Mouse (Mus musculus): ENCODE results near the gene Nnat.
A peak's percentile ranks its signal among the peaks of the same experiment; 100 is the strongest.
"Not testable (repeated sequence)": the region's sequence is repeated elsewhere in the genome, so short reads cannot be mapped to it uniquely, and the experiment has no call there.

Nnat gene

DNA sequence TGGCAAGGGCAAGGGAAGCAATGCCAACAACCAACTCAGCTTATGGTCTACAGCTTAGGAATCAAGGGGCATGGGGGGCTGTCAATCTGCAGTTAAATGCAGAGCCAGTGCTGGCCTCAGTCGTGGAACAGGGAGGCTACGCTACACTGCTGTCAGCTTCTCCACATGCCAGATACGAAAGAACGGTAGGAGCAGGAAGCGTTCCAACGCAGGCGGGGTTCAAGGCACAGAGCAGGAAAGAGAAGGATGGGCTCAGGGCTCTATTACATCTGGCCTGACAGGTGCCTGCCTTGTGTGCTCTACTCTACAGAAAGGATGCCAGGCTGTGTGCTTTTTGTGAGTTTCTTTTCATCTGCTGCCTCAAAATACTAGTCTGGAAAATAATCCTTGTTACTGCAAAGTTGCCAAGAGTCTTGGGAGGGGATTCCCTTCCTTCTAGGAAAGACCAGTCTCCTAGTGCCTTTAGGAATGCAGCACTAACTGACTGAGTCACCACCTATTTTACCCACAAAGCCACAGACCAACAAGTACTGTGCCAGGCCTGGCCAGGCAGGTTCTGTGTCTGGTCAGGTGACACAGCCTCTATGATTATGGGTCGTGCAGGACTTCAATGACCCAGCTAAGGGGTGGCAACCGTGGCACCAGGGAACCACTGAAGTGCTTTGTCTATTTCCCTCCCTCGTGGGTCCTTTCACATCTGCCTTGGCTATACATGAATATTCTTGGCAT is 7.6 kb upstream of the Nnat start:
- no peak for DNase-seq (ENCODE audit: low spot score)

DNA sequence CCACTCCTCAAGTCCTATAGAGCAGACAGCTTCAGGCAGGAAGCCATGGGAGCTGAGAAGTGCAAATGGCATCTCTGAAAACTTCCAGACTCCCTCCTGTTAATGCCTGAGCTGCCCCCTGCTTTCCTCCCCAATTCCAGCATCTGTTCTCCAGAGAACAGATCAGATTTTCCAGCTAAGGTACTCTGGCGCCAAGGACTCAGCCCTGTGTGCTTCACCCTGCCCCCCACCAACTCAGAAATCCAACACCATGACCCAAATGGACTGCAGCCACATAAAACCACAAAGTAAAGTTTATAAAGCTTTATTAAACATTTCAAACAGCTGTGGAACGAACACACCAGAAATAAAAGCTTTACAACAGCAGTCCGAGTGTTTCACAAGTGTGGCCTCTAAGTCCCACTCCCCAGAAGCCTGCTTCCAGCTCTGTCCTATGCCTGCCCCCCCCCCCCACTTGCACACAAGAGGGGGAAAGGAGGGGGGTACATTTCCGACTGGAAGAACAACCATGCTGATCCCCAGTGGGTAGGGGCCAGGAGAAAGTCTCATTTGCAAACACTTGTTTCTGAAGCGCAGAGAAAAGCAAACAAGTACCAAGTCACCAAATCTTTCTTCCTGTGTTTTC is 3.7 kb upstream of the Nnat start:
- no peak for DNase-seq (ENCODE audit: low spot score)

DNA sequence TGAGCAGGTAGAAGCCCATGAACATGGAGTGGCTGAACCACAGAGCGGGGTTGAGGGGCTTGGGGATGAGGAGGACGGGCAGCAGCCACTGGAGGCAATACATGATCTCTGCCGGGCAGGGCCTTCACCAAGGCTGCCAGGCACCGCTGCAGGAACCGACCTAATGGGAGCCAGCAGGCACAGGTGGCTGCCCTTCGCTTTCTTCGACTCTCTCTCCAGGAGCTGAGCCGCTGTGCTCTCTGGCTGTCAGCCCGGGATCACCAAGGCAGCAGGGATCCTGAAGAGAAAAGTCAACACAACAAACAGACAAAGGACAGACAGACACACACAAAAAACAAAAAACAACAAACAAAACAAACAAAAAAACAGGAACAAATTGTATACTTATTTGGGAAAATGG is 1.8 kb upstream of the Nnat start:
- no peak for DNase-seq (ENCODE audit: low spot score)

DNA sequence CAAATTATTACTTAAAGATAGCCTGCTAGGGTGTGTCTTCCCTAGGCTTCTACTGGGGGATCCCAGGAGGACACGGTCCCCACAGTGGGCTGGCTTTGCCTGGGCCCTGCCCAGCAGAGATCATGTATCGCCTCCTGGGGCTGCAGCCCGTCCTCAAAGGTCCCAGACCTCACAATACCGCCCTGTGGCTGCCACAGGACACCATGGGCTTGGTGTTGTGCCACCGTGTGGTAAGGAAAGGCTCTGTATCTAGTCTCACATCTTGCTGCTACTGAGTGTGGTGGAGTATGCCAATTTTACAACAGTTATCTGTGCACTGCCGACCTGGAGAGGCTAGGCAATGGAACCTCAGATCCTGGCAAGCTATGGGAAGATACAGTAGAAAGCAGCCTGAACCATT is 1.4 kb upstream of the Nnat start:
- no peak for DNase-seq (ENCODE audit: low spot score)

DNA sequence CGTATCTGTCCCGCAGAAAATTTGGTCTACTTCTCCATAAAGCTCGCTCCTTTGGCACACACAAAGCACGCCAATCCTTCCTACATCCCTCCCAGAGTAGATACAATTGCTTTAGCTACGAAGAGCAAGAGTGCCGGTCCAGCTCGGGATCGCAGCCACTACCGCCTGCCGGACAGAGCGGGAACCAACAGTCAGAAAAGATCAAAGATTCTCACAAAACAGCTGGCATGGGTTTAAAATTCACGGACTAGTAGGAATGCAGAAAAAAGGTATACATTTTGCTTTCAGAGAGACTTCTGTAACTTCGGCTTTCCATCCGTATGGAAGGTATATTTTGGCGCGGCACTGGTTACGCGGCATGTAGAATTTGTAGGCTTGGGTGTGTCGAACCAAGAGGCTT is 438 bp upstream of the Nnat start:
- no peak for DNase-seq (ENCODE audit: low spot score)

DNA sequence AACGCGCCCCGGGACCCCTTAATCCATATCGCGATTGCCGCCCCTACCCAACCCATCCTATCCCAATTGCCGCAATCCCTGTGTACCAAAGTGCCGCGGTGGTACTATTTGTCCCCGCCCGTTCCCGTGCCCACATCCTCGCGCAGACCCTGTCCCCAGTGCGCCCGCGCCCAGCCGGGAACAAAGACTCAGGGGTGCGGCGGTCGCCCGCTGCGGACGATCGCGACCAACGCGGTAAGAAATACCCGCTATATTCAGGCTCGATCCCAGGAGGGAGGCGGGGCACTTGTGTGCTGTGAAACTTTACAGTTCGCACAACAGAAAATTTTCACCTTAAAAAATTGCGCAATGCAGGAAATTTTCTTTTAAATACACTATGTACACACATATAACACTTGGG is 424 bp downstream of the Nnat start:
- DNase-seq (ENCODE audit: low spot score), result no peak

DNA sequence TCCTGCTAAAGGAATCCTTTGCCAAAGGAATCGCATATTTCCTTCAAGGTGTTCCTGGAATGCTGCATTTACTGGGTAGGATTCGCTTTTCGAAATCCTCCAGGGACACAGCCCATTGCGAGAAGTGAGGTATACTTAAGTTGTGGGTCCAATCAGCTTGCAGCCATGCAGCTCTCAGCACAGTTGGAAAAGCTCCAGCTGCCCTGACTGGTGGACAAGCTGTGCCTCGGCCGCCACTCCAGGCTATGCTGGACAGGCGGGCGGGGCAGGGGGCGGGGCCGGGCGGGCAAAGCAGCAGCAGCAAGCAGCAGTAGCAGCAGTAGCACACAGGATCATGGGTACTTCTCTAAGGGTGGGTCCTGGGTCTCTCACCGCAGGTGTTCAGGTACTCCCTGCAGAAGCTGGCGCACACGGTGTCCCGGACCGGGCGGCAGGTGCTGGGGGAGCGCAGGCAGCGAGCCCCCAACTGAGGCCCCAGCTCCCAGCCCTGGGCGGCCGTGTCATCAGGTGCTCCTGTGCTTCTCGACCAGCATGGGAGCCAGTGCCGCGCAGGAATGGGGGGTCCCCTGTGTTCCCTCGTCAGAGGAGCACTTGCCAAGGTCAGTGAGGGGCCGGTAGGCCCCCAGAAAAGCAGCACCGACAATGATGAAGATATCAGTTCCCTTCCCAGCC is 1.4 kb downstream of the Nnat start:
- DNase-seq (ENCODE audit: low spot score), result no peak

DNA sequence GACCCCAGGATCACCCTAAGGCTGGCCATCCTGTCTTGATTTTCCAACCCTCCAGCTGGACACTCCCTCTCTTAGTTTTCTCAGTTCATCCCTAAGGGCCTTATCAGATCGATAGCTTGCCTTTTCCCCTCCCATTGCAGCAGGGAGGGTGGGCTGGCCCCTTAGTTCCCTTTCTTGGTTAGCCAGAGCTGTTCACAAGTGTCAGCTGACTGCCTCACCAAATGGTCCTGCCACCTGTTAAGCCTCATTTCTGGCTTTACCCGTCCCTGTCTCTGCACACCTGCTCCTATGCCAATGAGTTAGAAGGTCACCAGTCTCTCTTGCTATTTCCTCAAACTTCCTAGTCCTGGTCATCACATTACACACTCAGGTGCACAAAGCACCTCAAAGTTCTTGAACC is 3.2 kb downstream of the Nnat start:
- no peak for DNase-seq (ENCODE audit: low spot score)

DNA sequence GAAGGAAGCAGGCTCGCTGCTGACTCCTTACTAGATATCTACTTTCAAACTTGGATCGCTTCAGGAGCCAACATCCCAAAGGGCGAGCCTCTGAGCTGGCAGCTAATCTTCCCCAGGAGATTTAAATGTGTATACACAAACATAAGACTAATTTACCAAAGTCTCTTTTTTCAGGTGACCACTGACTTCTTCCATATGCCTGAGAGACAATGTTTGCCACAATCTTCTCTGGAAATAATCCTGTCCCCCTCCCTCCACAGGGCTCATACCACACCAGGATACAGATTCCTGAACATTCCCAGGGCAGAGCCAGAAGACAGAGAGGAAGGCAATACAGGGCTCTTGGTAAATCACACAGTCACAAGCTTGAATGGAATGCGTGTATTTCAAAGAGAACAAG is 4.8 kb downstream of the Nnat start:
- no peak for DNase-seq (ENCODE audit: low spot score)

DNA sequence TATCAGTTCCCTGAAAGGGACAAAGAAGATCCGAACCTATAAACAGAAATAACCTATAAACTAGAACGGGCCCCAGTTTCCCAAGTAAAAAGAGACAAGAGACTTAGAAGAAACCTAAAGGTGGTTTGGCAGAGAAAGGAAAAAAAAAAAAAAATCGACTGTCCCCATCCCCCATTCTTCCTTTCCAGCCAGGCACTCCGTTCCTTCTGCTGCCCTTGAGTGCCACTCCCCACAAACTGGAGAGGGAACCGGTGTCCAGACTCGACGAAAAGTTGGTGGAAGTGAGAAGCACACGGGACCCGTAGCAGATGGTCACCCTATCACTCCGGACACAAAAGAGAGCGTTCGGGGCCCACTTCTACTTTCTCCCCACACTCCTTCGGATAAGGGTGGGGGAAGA is 5.6 kb downstream of the Nnat start:
- no peak for DNase-seq (ENCODE audit: low spot score)

DNA sequence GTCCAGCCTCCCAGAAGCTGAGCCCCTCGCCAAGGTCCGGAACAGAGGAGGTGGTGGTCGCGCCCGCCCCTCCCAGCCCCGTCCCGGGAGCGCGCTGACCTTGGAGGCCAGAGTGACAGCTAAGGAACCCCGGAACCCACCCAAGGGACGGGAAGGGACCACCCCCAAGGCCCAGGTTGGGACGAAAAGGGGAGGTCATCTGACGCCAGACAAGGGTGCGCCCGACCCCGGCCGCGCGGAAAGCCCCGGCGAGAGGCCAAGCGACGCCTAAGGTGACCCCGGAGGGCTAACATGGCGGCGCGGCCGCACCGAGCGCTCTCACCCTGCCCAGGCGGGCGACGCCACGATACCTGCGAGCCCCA is 6.0 kb downstream of the Nnat start:
- DNase-seq (ENCODE audit: low spot score), result no peak

DNA sequence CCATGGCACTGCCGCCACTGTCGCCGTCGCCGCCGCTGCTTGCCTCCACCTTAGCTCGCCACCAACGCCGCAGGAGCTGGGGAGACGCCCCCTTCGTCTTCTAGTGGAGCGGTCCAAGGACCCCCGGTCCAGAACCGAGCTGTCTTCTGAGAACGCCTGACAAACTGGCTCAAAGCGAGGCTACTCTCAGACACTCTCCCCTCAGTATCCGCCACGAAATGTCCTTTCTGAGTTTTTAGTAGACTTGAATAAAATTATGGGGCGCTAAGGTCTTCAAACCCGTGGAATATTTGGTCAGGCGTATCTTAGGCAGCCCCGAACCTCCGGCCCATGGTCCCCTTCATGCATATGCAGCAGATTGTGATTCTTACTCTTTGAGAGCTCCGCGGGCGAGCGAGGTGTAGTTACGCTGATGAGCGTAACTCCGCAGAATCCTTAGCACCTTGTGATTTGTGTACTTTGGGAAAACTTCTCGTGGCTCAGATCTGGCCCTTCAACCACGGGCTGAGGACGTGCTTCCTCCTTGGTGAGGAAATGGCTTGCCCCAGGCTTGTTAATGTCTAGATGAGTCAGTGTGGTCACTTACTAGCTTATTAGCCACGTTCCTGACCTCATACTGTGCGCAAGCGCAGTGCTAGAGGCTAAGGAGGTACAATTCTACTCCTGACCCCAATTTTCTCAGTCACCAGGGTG is 6.5 kb downstream of the Nnat start:
- DNase-seq (ENCODE audit: low spot score), result peak; percentile 86

DNA sequence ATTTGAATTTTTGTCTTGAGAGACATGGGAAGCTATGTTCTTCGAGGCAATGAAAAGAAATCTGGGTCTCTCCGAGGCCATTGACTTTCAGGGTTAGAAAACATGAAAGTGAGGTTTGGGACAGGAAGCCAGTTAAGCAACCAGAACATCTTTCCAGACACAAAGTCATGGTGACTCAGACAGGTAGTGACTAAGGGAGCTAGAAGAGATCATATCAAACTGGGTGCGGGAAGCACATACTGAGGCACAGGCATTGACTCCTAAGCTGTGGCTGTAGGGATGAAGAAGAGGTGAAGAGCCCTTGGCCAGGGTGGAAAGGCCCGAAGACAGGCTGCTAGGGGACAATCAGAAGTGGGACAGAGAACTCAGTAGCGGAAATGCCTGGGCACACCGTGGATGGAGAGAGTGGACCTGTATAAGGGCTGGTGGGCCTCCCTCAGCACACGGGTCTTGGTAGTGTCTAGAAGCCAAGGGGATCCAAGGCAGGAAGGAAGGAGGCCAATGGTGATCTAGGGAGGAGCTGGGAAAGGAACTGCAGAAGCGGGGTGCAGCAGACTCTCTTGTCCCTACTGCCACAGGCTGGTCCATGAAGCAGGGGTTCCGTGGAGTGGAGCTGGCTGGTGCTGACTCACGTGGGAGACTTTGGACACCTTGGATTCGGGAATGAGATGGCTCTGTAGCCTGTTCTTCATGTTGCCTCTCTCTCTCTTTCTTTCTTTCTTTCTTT is 7.5 kb downstream of the Nnat start:
- DNase-seq (ENCODE audit: low spot score), result peak; percentile 15

DNA sequence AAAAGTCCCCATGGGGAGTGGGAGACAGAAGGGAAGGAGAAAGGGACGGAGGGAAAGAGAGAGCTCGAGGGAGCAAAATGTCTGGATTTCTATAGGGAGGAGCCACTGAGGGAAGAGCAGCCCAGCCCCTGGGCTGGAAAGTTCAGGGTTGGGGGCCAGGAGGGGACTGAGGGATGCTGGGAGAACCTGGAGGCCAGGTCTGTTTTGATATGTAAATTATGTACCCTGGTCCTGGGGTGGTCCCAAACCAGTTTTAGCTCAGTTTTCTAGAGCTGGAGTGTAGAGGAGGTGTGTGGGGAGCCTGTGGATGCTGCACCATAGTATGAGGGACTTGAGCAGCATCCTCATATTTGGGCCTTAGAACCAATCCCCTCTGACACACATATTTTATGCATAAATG is 9.0 kb downstream of the Nnat start:
- DNase-seq (ENCODE audit: low spot score), result no peak

DNA sequence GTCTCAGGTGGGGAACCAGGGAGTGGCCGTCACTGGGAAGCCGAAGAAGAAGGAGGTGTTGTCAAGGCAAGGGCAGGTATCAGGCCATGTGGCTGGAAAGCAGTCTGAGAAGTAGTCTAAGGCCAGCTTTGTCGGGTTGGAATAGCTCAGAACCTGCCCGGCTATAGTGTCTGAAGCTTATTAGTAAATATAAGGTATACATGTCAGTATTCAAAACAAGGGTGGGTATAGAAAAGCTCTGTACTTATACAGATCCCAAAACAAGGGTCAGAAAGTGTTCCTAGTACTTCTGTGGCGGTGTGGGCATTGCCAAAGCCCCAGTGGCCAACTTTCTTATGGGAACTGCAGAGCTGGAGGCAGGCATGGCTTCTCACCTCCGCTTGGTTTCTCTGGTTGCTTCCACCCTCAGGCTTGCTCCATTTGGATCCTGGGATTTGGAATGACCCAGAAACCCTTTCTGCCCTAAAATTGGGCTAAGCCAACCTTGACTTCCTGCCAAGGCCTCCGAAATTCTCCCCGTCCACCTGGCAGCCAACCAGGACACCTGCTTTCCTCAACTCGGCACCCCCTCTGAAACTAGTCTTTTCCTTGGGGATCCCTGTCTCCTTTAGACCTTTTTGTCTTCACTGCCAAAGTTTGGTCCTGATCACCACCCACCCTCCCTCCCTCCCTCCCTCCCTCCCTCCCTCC is 10.1 kb downstream of the Nnat start:
- DNase-seq (ENCODE audit: low spot score), result no peak

DNA sequence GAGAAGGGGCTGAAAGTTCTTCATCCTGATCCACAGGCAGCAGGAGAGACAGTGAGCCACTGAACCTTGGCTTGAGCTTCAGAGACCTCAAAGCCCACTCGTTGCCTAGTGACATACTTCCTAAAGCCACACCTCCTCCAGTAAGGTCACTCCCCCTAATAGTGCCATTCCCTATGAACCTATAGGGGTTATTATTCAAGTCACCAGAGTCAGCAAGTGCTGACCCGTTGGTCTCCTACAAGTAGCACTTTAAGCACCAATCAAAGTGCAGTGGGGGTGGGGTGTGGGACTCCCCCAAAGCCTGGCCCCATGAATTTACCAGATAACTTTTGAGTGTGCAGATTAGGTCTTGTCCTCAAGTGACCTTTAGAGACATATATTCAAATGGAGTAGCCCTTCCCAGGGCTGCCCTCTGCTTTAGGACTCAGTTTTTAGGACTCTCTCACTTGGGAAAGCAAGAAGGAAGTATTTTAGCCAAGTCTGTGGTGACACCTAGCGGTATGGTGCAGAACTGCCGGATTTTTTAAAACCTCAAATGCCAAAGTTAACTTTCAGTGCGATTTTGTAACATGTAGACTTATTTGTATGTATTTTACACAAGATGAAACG is 11.4 kb downstream of the Nnat start, which contains the start of gene Blcap:
Blcap (minus strand) TSS at position 51 of the 609 bp plus-strand sequence.
- peak; percentile 49 for DNase-seq (ENCODE audit: low spot score)

DNA sequence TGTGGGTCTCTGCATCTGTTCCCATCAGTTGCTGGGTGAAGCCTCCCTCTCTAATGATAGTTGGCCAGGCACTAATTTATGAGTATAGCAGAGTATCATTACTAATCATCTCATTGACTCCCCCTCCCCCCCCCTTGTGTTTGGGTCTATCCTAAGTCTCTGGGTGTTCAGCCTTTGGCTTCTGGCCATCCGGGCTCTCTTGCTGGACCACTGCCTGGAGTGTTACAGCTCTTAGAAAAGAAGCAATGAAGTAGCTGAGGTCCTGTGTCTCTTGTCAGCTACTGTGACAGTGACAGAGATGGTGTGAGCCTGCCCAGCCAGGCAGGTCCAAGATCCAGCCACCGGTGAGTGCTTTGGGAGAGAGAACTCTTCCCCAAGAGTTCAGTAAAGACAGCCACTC is 12.9 kb downstream of the Nnat start:
- no peak for DNase-seq (ENCODE audit: low spot score)

DNA sequence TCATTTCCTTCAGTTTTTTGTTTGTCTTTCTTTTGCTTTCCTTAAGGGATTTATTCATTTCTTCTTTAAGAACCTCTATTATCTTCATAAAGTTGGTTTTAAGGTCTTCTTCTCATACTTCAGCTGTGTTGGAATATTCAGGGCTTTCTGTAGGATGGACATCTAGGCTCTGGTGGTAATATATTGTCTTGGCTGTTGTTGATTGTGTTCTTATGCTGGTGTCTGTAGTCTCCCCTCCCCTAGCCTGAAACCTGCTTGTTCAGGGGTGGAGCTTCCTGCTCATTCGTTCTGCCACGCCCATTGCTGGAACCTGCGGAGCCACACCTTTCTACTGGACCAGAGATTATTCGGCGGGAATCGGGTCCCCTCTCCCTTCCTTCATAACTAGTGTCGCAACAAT is 25.5 kb downstream of the Nnat start:
- not testable (repeated sequence) for DNase-seq (ENCODE audit: low spot score)

DNA sequence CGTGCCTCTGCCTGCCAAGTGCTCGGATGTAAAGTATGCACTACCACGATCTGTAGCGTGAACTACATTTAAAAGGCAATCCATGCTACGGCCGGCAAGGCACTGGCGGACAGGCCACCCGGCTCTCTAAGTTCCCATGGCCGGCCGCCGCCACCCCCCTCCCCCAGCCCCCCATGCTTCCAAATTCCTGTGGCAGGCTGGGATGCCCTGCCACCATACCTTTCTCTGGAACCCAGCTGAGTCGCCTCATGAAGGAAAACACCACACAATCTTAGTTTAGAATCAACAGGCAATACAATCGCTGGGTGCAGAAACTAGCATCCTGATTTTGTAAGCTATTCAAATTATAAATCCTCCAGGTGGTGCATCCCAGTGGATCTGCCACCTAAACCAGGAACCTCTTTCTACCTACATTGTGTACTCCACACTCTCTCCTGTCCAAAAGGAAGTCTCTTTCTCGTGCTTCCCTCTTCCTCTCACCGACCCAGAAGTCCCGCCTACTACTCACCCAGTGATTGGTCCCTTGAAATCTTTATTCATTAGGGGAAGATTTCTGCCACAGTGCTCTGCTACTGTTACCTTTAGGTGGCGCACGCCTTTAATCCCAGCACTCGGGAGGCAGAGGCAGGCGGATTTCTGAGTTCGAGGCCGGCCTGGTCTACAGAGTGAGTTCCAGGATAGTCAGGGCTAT is 37.1 kb downstream of the Nnat start:
- no peak for DNase-seq (ENCODE audit: low spot score)

DNA sequence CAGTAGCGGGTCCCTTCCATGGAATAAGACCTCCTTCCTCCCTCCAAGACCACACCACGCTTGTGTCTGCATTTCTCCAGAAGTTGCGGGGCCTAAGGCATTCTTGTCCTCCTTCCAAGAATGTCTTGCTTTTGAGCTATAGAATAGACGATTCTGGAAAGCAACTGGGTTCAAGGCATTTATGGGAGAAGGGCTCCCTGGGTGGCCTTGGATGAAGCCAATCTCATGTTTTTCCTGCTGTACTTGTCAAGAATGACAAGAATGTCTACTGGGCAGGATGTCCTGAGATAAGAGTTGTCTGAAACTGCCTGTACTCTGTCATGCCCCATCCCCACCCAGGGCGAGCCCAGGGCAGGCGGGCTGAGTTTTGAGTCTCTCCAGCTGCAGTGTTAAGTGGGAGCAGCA is 41.6 kb downstream of the Nnat start:
- no peak for DNase-seq (ENCODE audit: low spot score)

Measured in T-cell, adult 2 months (primary cell).